Mouse (Mus musculus) small intestine, adult 2 months (tissue): ENCODE results near the gene Sorcs2.

Experiments used
- CTCF ChIP-seq: fragments of 200-500 bp; IDR thresholded peaks from 2 replicates; pipeline ENCODE4 v1.5.1; 2012; ENCODE audit warnings: low read depth, mild to moderate bottlenecking, control low read depth, inconsistent platforms, low read length, moderate library complexity, mixed read lengths; ENCODE audit not compliant: insufficient replicate concordance, insufficient read length; ENCODE audit errors: extremely low read depth
- POLR2A ChIP-seq: fragments of 200-500 bp; IDR thresholded peaks from 2 replicates; pipeline ENCODE4 v1.6.1; 2012; ENCODE audit warnings: low read depth, mild to moderate bottlenecking, control low read depth, inconsistent platforms, low read length, moderate library complexity

DNA sequence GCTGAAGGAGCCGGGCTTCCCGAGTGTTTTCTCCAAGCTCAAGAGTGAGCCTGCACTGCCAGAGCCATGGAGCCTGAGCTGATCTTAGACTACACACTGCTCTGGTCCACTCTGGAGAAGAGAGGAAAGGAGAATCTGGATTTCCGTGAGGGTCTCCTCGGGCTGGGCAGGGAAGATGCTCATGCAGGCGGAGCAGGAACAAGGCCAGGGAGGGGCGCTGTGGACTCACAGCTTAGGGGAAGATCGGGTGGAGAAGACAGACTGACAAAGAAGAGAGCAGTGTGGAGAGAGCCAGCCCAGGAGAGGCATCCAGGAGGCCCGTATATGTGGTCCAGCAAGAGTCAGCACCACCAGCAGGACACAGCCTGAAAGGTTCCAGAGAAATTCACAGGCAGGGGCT, 248.8 kb downstream of the Sorcs2 start:
- TF ChIP-seq POLR2A = no peak
- TF ChIP-seq CTCF = no peak
